Mouse (Mus musculus) limb, embryonic 14.5 days (tissue): ENCODE data around the gene Ugt1a5. TPM values are rescaled to one million over a fixed set of nuclear protein-coding genes. Genes with fewer than 3 reads are reported as not detected.

Experiments
- ATAC-seq: fragments of 200-750 bp; cut with Nextera tagmentation; 2 replicates; pipeline ENCODE4 v1.8.0; 2017; ENCODE audit warnings: low read depth, moderate number of reproducible peaks, moderate TSS enrichment; ENCODE audit not compliant: low FRiP score
- DNase-seq: peaks from one replicate; pipeline ENCODE4 v3.0.0-alpha.2; 2015; ENCODE audit warnings: low spot score
- H3K27ac ChIP-seq: fragments of 300-500 bp; sonication (generic); replicated peaks from 2 replicates; pipeline ENCODE4 v1.5.1; 2014; ENCODE audit warnings: low read depth, mild to moderate bottlenecking, low read length, moderate library complexity, mixed read lengths
- H3K27me3 ChIP-seq: fragments of 300-500 bp; sonication (generic); 2 replicates; pipeline ENCODE4 v1.6.1; 2014; ENCODE audit warnings: low read length, mixed read lengths; ENCODE audit not compliant: control insufficient read depth, insufficient read depth
- H3K36me3 ChIP-seq: fragments of 300-500 bp; sonication (generic); 2 replicates; pipeline ENCODE4 v1.6.1; 2014; ENCODE audit warnings: mild to moderate bottlenecking, low read length, moderate library complexity, mixed read lengths; ENCODE audit not compliant: control insufficient read depth, insufficient read depth
- H3K4me1 ChIP-seq: fragments of 300-500 bp; sonication (generic); 2 replicates; pipeline ENCODE4 v1.6.1; 2014; ENCODE audit warnings: antibody characterized with exemption, low read length, mixed read lengths; ENCODE audit not compliant: control insufficient read depth, insufficient read depth
- H3K4me2 ChIP-seq: fragments of 300-500 bp; sonication (generic); replicated peaks from 2 replicates; pipeline ENCODE4 v1.6.1; 2014; ENCODE audit warnings: low read depth, mild to moderate bottlenecking, low read length, moderate library complexity; ENCODE audit not compliant: severe bottlenecking
- H3K4me3 ChIP-seq: fragments of 300-500 bp; sonication (generic); replicated peaks from 2 replicates; pipeline ENCODE4 v1.5.1; 2014; ENCODE audit warnings: low read length
- H3K9ac ChIP-seq: fragments of 300-500 bp; sonication (generic); 2 replicates; pipeline ENCODE4 v1.6.1; 2014; ENCODE audit warnings: mild to moderate bottlenecking, low read depth, low read length, moderate library complexity; ENCODE audit not compliant: severe bottlenecking
- H3K9me3 ChIP-seq: fragments of 300-500 bp; sonication (generic); 2 replicates; pipeline ENCODE4 v1.6.1; 2016; ENCODE audit warnings: low read length; ENCODE audit not compliant: control insufficient read depth
- POLR2A ChIP-seq: fragments of 200-500 bp; IDR thresholded peaks from 2 replicates; pipeline ENCODE4 v1.8.0; 2012; ENCODE audit warnings: inconsistent platforms, mild to moderate bottlenecking, moderate library complexity, borderline replicate concordance; ENCODE audit not compliant: insufficient read depth, insufficient read length; ENCODE audit errors: extremely low read depth
- WGBS: fragments of 180-500 bp; shearing (Covaris S2); extraction: QIAGEN DNeasy Blood & Tissue Kit; methylation state at CpG from one replicate; pipeline ENCODE4 v1.1.7; 2014; 5-methylcytosine and 5-hydroxymethylcytosine counted together
- polyA plus RNA-seq, 2 experiments: library from polyadenylated mRNA; depleted of rRNA in 1 of 2; stranded (reverse) in 1 of 2; unstranded in 1 of 2; fragments of >200 nt; fragmentation: Nextera tagmentation in 1 of 2; extraction: Ambion mirVana in 1 of 2; gene quantifications; 2 replicates each; pipeline versions ENCODE4 v1.2.1 to v1.2.3; 2012 to 2014

Ugt1a5 gene
- polyA plus RNA-seq, 2 experiments: 0.08 TPM; not detected in 1

- no peak overlapping the region for H3K4me2 ChIP-seq
- no peaks in the 10 kb centered on the region for H3K27me3 ChIP-seq
- H3K4me1 ChIP-seq: no peaks in the 10 kb centered on the region
- H3K27ac ChIP-seq: no peak overlapping the region
- peaks cover 98% of the 10 kb centered on the region for H3K36me3 ChIP-seq
- H3K9me3 ChIP-seq: no peaks in the 10 kb centered on the region
- no peak overlapping the region for H3K4me3 ChIP-seq
- 88% methylated on average over 7 of the region's 7 CpGs for WGBS
- DNase-seq (no peak), ATAC-seq (no peak)
- TF ChIP-seq POLR2A: no peak
- no peak overlapping the region for H3K9ac ChIP-seq
Observed at GRCm38 (mm10) chr1:88264237-88264868, 98.5 kb downstream of the Ugt1a5 start.

- Histone ChIP-seq H3K27me3 (no peaks in the 10 kb centered on the region), H3K4me2 (no peak overlapping the region), H3K36me3 (peaks cover 100% of the 10 kb centered on the region), H3K9me3 (no peaks in the 10 kb centered on the region), H3K9ac (no peak overlapping the region), H3K4me1 (no peaks in the 10 kb centered on the region), H3K4me3 (no peak overlapping the region), H3K27ac (no peak overlapping the region)
- DNase-seq: no peak
- 83% methylated on average over 4 of the region's 4 CpGs for WGBS
- no peak for TF ChIP-seq POLR2A
- ATAC-seq: no peak
Observed at GRCm38 (mm10) chr1:88264869-88265240, 99.0 kb downstream of the Ugt1a5 start.

GRCm38 (mm10) chr1:88266123-88266522 lies 100.3 kb downstream of the Ugt1a5 start:
- ATAC-seq (no peak), DNase-seq (no peak)
- 89% methylated on average over 13 of the region's 13 CpGs for WGBS
- no peak for TF ChIP-seq POLR2A
- no peak overlapping the region for H3K9ac ChIP-seq
- peaks cover 90% of the 10 kb centered on the region for H3K36me3 ChIP-seq
- no peaks in the 10 kb centered on the region for H3K9me3 ChIP-seq
- no peak overlapping the region for H3K4me3 ChIP-seq
- no peak overlapping the region for H3K4me2 ChIP-seq
- no peaks in the 10 kb centered on the region for H3K4me1 ChIP-seq
- H3K27ac ChIP-seq: no peak overlapping the region
- H3K27me3 ChIP-seq: no peaks in the 10 kb centered on the region

- H3K27ac ChIP-seq: no peak overlapping the region
- peaks cover 90% of the 10 kb centered on the region for H3K36me3 ChIP-seq
- DNase-seq (no peak), ATAC-seq (0 out of 2 replicates have a peak, but pooled peaks have one; percentile 0)
- H3K27me3 ChIP-seq: no peaks in the 10 kb centered on the region
- no peaks in the 10 kb centered on the region for H3K9me3 ChIP-seq
- H3K4me1 ChIP-seq: no peaks in the 10 kb centered on the region
- H3K4me3 ChIP-seq: no peak overlapping the region
- 91% methylated on average over 6 of the region's 6 CpGs for WGBS
- no peak overlapping the region for H3K9ac ChIP-seq
- no peak for TF ChIP-seq POLR2A
- H3K4me2 ChIP-seq: no peak overlapping the region
Observed at GRCm38 (mm10) chr1:88267489-88267888, 101.7 kb downstream of the Ugt1a5 start.

GRCm38 (mm10) chr1:88268070-88268469 lies 102.3 kb downstream of the Ugt1a5 start:
- Histone ChIP-seq H3K27me3 (no peaks in the 10 kb centered on the region), H3K27ac (no peak overlapping the region), H3K4me2 (no peak overlapping the region), H3K9me3 (no peaks in the 10 kb centered on the region), H3K4me3 (no peak overlapping the region), H3K36me3 (peaks cover 90% of the 10 kb centered on the region), H3K4me1 (no peaks in the 10 kb centered on the region), H3K9ac (no peak overlapping the region)
- TF ChIP-seq POLR2A: no peak
- DNase-seq (no peak), ATAC-seq (0 out of 2 replicates have a peak, but pooled peaks have one; percentile 1)
- 88% methylated on average over 6 of the region's 6 CpGs for WGBS

Other genes with a start within 250 kb of the Ugt1a5 start
- gene Usp40, start 157.5 kb upstream of the Ugt1a5 start, polyA plus RNA-seq (2012; rRNA removed): 33.2 and 35.2 TPM in 2 replicates
- 36.2 and 44.1 TPM in 2 replicates for gene Usp40, start 157.5 kb upstream of the Ugt1a5 start, polyA plus RNA-seq (2014; fragmentation: Nextera tagmentation; extraction: Ambion mirVana)
- not detected in 2 replicates for gene Ugt1a10, start 110.6 kb upstream of the Ugt1a5 start, polyA plus RNA-seq (2012; rRNA removed)
- gene Ugt1a10, start 110.6 kb upstream of the Ugt1a5 start, polyA plus RNA-seq (2014; fragmentation: Nextera tagmentation; extraction: Ambion mirVana): not detected in 2 replicates
- not detected in 2 replicates for gene Ugt1a9, start 95.2 kb upstream of the Ugt1a5 start, polyA plus RNA-seq (2012; rRNA removed)
- not detected in 2 replicates for gene Ugt1a9, start 95.2 kb upstream of the Ugt1a5 start, polyA plus RNA-seq (2014; fragmentation: Nextera tagmentation; extraction: Ambion mirVana)
- not detected in 2 replicates for gene Ugt1a8, start 78.2 kb upstream of the Ugt1a5 start, polyA plus RNA-seq (2012; rRNA removed)
- not detected in 2 replicates for gene Ugt1a8, start 78.2 kb upstream of the Ugt1a5 start, polyA plus RNA-seq (2014; fragmentation: Nextera tagmentation; extraction: Ambion mirVana)
- gene Ugt1a7c, start 71.0 kb upstream of the Ugt1a5 start, polyA plus RNA-seq (2012; rRNA removed): 2.0 and 2.2 TPM in 2 replicates
- 2.5 and 2.6 TPM in 2 replicates for gene Ugt1a7c, start 71.0 kb upstream of the Ugt1a5 start, polyA plus RNA-seq (2014; fragmentation: Nextera tagmentation; extraction: Ambion mirVana)
- gene Ugt1a6b, start 62.8 kb upstream of the Ugt1a5 start, polyA plus RNA-seq (2012; rRNA removed): 0.12 and 0.24 TPM in 2 replicates
- 0.70 and 1.0 TPM in 2 replicates for gene Ugt1a6b, start 62.8 kb upstream of the Ugt1a5 start, polyA plus RNA-seq (2014; fragmentation: Nextera tagmentation; extraction: Ambion mirVana)
- gene Ugt1a6a, start 31.2 kb upstream of the Ugt1a5 start, polyA plus RNA-seq (2012; rRNA removed): 1.9 and 2.3 TPM in 2 replicates
- gene Ugt1a6a, start 31.2 kb upstream of the Ugt1a5 start, polyA plus RNA-seq (2014; fragmentation: Nextera tagmentation; extraction: Ambion mirVana): 2.9 and 5.4 TPM in 2 replicates
- gene Ugt1a2, start 34.6 kb downstream of the Ugt1a5 start, polyA plus RNA-seq (2012; rRNA removed): 0.04 and 0.08 TPM in 2 replicates
- gene Ugt1a2, start 34.6 kb downstream of the Ugt1a5 start, polyA plus RNA-seq (2014; fragmentation: Nextera tagmentation; extraction: Ambion mirVana): not detected in 2 replicates
- 9.1 and 10.2 TPM in 2 replicates for gene Dnajb3, start 39.8 kb downstream of the Ugt1a5 start, polyA plus RNA-seq (2012; rRNA removed)
- gene Dnajb3, start 39.8 kb downstream of the Ugt1a5 start, polyA plus RNA-seq (2014; fragmentation: Nextera tagmentation; extraction: Ambion mirVana): 9.4 and 10.5 TPM in 2 replicates
- gene Ugt1a1, start 45.9 kb downstream of the Ugt1a5 start, polyA plus RNA-seq (2012; rRNA removed): 1.5 and 2.3 TPM in 2 replicates
- 4.3 and 5.8 TPM in 2 replicates for gene Ugt1a1, start 45.9 kb downstream of the Ugt1a5 start, polyA plus RNA-seq (2014; fragmentation: Nextera tagmentation; extraction: Ambion mirVana)
- gene Mroh2a, start 61.0 kb downstream of the Ugt1a5 start, polyA plus RNA-seq (2012; rRNA removed): 0.15 and 0.20 TPM in 2 replicates
- gene Mroh2a, start 61.0 kb downstream of the Ugt1a5 start, polyA plus RNA-seq (2014; fragmentation: Nextera tagmentation; extraction: Ambion mirVana): 1.7 and 2.2 TPM in 2 replicates
- 277 and 360 TPM in 2 replicates for gene Hjurp, start 111.6 kb downstream of the Ugt1a5 start, polyA plus RNA-seq (2012; rRNA removed)
- gene Hjurp, start 111.6 kb downstream of the Ugt1a5 start, polyA plus RNA-seq (2014; fragmentation: Nextera tagmentation; extraction: Ambion mirVana): 139 and 150 TPM in 2 replicates
- not detected in 2 replicates for gene Trpm8, start 111.6 kb downstream of the Ugt1a5 start, polyA plus RNA-seq (2012; rRNA removed)
- not detected in 2 replicates for gene Trpm8, start 111.6 kb downstream of the Ugt1a5 start, polyA plus RNA-seq (2014; fragmentation: Nextera tagmentation; extraction: Ambion mirVana)
- 1.5 and 1.6 TPM in 2 replicates for gene Spp2, start 240.9 kb downstream of the Ugt1a5 start, polyA plus RNA-seq (2012; rRNA removed)
- not detected in 2 replicates for gene Spp2, start 240.9 kb downstream of the Ugt1a5 start, polyA plus RNA-seq (2014; fragmentation: Nextera tagmentation; extraction: Ambion mirVana)